Mouse (Mus musculus) adrenal gland, adult 2 months (tissue): Measurements from ENCODE around the gene Dpp8. TPM values are rescaled to one million over a fixed set of nuclear protein-coding genes. Genes with fewer than 3 reads are reported as not detected.
A peak's percentile ranks its signal among the peaks of the same experiment; 100 is the strongest.

Experiments
- DNase-seq: peaks from one replicate; pipeline ENCODE4 v3.0.0; 2021
- polyA plus RNA-seq: library from polyadenylated mRNA; depleted of rRNA; stranded (reverse); fragments of >200 nt; gene quantifications from 2 replicates; pipeline ENCODE4 v1.2.3, GENCODE M21; 2012
- total RNA-seq, 2 experiments: library from RNA; stranded (reverse); gene quantifications; 2 replicates each; pipeline ENCODE4 v1.2.3; 2021

Gene Dpp8
- total and polyA plus RNA-seq, 3 experiments, result 39.7 to 89.5 (median 85.8) TPM

DNA sequence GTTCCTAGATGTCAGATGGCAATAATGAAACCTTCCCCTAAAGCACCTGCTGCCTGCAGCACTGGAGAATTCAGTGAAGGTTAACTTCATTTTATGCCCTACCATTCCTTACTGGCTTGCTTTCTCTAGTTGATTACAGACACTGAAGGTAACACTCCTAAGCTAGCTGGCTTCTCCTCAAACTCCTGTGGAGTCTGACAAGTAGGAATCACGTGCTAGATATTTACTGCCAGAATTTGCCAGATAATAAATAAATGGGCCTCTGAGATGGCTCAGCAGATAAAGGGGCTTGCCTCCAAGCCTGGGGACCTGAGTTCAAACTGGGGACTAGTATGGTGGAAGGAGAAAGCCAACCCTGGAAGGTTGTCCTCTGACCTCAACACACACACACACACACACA, 54.6 kb downstream of the Dpp8 start:
- no peak for DNase-seq

DNA sequence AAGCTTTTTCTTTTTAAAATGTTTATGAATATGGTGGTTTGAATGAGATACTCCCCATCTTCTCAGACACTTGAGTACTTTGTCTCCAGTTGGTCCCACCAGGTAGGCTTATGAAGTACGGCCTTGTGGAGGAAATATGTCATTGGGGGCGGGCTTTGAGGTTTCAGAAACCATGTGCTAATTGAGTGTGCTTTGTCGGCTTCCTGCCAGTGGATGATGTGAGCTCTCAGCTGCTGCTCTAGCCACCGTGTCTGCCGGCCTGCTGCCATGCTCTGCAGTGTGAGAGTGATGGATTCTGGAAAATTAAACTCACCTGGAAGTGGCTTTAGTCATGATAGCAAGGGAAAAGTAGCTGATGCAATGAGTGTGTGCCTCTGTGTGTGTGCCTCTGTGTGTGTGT, 55.3 kb downstream of the Dpp8 start:
- peak; percentile 35 for DNase-seq

DNA sequence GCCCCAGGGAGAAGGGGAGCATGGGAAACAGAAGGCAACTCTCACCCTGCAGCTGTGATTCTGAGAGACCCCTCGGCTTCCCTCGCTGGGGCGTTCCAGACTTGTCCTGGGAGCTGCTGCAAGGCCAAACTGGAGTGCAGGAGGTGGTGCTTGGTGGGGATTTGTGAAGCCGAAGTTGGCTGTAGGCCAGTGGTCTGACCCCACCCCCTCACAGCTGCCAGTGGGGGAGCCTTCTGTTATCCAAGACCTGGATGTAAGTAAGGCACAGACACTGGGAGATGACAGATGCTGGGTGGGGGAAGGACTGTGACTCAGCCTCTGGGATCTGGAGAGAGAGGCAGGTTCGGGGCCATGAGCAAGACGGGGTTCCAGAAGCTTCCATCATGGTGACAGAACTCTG, 62.0 kb downstream of the Dpp8 start:
- DNase-seq, result peak; percentile 70

DNA sequence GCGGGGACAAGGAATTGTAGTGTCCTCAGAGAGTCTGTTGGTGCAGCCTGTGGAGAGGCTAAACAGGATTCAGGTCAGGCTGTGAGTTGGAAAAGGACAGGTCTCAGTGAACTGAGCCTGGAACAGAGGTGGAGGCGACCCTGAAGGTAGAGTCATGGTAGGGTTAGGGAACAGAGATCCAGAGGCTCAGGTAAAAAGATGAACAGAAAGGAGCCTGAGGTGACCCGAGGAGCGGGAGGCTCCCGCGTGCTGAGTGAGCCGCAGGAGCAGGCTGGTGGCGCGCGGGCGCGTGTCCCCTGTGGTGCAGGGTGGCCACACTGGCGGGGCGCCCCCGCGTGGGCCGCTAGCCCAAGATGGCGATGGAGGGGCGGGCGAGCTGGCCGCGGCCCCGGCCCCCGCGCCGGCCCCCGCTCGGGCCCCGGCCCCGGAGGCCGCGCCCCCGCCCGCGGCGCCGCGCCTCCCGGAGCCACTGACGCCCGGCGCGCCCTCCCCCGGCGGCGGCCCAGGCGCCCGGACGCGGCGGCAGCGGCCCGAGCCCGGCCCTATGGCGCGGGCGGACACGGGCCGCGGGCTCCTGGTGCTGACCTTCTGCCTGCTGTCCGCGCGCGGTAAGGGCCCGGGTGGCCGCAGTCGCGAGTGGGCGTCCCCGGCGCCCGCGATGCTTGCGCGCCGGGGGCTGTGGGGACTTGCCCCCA, 68.9 kb downstream of the Dpp8 start, which contains the start of gene Igdcc4:
Gene Igdcc4 (plus strand): TSS at position 496 of the 695 bp plus-strand sequence.
- peak; percentile 64 for DNase-seq

DNA sequence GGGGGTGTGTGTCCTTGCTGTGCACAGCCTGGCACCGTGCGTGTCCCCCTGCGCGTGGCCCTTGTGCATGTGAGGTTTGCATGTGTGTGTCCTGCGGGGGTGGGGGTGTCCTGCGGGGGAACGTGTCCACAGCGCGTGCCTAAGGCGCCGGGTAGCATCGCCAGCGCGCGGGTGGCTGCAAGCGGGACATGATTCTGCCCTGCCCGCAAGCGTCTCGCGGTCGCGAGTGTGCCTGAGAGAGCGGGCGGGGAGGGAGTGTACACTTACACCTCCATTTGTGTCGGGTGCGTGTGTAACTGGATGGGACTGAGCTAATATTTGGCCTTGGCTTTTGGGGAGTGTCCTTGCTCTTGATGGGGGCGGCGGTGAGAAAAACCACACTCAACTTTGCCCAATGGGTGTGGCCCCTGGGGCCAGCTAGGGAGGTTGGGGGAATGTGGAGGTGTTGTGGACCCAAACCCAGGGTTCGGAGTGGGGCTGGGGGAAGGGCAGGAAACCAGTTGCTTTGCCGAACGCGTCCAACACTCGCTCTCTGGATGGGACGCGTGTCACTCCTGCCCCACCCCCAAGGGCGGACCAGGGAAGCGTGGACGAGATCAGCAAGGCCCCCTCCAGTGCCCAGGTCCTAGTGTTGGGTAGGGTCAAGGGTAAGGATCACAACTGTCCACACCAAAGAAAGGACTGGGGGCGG, 69.6 kb downstream of the Dpp8 start:
- DNase-seq, result peak; percentile 81

DNA sequence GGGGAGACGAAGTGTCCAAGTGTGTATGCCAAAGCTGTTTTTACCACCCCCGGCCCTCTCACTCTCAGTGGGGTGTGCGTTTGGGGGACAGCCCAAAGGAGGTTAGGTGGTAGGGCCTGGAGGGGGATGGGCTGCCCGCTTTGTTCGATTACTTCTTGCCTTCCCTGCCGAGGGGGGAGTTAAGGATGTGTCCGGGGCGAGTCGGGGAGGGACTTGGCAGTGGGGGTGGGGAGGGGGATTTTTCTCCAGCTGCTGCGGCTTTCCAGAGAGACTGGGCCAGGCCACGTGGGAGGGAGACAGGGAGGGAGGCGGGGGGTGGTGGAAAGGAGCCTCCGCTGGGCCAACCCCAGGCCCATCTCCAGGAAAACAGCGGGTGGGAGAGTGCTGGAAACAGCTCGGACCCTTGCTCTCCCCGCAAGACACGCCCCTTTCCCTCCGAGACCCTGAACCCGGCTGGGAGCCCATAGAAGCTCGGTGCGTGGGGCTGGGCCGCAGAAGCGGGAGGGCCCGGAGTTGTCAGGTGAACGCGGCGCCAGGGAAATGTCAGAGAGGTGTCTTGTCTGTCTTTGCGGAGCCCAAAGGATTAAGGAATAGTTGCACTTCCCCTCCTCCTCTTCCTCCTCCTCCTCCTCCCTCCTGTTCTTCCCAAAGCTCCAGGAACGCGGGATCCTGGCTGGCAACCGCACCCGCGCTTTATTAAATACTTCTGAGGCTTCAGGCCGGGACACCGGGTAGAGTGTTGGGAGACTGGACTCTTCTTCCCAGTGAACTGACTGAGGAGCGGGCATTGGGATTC, 70.4 kb downstream of the Dpp8 start:
- DNase-seq, result peak; percentile 51

DNA sequence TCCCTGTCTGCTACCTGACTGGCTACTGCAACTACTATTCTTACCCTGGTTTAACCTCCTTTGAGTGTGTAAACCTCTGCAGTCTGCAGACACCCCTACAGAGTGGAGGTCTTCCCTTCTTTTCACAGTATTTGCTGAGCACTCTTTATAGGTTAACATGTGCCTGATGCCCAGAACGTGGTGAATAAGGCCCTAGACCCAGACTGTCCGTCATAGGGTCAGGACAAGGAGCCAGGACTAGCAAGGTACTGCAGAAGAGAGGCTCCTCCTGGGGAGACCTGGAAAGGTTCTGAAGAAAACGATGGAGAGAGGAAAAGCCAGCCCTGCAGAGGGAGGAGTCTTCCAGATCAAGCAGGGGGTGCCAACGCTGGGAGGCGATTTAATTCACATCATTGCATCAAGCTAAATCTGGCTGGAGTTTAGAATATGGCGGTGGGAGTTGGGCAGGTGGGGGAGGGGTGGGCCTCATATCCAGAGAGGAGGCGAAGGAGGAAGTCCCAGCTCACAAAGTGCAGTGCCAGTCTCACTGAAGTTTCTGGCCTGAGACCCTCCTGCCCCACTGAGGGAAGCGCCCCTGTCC, 71.0 kb downstream of the Dpp8 start:
- DNase-seq, result no peak

DNA sequence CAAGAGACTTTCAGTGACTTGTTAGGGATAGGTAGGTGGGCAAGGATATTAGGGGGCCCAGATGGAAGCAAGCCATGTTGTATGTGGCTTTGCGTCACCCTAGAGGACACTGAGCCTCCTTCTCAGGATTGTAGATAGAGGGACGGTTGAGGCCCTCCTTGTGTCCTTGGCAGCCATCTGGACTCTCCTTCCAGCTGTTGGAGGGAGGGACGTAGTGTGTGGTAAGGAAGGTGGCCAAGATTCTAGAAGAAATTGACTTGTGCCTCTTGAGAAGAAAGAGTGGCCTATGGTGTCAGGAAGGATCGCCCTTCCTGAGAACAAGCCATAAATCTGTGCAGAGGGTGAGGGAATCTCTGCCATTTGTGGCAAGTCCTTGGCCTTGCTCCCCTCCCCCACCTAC, 74.6 kb downstream of the Dpp8 start:
- no peak for DNase-seq

DNA sequence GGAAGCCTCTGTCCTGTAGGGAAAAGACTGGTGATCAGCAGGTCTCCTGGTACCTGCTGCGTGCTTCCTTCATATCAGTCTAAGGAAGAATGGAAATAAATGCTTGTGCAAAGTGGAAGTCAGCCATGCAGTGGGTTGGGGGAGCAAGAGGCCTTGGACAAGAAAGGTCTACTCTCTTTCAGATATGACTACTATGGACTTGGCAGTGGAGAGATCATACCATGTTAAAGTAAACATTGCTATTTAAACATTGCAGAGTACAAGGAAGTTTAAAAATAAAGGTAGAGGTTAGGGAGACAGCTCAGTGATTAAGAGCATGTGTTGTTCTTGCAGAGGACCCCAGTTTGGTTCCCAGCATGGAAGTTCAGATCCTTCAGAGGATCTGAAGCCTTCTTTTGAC, 75.7 kb downstream of the Dpp8 start:
- no peak for DNase-seq

DNA sequence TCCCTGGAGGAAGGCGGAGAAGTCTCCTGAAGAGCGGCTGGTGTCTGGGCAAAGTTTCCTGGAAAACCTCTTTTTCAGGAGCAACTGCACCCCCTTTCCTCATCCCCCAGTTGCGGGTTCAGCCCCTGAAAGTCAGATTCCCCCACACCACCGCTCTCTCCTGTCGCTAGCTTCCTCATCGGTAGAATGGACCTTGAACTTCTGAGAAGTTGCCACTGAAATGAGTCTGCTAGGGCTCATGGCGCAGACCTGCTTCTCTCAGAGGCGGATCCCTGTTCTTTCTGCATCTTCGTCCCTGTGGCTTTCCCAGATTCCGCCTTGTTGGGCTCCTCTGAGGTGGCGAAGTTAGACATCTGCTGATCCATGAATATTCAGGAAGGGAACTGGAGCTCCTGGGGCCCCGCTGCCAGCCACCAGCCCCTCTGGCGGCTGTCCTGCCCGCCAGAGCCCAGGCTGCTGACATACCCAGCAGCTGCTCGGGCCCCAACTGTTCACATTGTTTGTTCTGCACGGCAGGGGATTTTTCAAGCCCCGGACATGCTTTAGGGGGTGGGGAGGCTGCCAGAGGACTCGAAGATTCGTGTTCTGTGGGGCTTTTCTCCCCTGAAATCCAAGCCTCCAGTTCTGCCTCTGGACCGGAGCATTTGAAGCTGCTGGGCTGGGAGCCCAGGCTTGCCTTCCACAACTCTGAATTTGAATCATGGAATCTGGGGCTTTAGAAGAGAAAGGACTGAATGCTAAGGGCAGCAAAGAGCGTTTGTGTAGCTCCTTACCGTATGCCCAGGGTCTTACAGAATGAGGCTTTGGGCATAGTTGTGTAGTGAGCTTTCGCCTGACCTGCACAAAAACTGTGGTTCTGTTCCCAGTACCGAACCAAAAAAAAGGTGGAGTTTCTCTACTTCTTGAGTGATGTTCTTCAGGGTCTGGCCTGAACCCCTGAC, 77.2 kb downstream of the Dpp8 start:
- peak; percentile 60 for DNase-seq

DNA sequence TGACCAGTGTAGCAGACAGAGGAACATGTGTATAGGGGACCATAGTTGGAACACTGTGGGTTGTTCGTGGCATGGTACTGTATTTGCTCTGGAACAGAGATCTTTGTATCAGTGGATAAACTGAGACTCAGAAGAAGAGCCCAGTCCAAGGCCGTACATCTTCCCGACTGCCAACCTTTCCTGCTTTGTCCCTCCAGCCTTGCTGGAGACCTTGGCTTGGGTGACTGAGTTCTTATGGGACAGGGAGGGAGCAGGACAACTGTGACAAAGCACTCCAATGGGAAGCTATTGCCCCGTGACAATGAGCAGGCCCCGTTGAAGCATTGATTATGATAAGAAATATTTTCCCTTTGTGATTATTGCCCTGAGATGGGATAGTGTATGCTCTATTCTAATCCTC, 79.5 kb downstream of the Dpp8 start:
- DNase-seq, result peak; percentile 80

DNA sequence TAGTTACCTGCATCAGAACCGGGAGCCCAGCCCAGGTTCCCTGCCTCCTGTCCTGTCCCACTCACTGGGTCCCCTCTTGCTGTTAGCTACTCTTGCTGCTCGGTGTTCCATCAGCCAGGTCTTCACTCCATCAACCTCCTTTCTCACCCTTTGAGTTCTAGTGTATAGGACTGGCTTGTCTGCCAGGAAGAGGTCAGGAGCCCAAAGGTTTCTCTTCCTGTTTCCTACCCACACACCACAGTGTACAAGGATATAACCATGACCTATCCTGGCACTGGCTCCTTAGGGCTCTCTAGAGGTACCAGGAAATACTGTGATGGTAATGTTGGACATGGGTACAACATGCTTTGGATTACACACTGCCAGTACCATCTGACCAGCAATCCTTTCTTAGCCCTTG, 81.5 kb downstream of the Dpp8 start:
- DNase-seq, result no peak

DNA sequence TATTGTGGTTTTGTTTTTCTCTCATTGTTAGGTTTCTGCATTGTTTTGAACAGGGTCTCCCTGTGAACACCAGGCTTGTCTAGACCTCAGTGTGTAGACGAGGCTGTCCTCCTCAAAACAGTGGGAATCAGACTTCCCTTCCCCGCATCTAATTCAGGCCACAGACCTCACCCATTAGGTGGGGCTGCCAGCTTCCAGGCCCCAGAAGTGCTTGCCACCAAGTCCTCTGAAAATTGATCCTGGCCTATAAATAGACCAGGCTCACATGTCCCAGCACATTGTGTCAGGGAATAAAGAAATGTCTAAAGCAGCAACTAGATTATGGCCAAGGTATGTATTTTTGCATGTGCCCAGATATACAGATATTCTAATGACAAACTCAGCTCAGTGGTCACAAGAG, 83.7 kb downstream of the Dpp8 start:
- no peak for DNase-seq

DNA sequence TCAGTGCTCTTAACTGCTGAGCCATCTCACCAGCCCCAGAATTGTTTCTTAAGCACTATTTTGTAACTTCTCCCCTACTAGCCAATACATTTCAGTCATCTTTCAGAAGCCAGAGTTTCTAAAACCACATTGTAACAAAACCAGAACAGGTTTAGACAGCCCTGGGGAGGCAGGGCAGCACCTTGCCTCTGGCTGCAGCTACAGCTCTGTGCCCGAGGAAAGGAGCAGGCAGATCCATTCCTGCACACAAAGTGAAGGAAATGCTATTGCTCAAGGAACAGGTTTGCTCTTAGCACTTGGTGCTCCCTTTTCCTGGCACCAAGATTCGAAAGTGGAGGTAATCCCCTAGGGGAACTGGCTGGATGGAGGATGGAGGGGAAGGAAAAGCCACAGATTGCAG, 85.3 kb downstream of the Dpp8 start:
- no peak for DNase-seq

DNA sequence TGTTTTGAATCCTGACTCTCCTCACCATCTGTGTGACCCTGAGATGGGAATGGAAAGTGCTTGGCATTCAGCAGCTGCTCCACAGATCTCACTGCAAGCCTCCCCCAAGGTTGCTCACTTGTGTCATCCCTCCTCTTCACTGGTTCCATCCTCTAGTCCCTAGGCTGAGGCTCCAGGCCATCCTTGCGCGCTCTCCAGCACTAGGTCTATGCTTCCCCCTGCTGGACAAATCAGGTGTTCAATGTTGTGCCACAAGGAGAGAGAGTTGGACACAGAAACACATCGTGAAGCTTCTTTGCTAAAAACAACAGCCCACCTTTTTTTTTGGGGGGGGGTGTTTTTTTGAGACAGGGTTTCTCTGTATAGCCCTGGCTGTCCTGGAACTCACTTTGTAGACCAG, 88.7 kb downstream of the Dpp8 start:
- peak; percentile 84 for DNase-seq

DNA sequence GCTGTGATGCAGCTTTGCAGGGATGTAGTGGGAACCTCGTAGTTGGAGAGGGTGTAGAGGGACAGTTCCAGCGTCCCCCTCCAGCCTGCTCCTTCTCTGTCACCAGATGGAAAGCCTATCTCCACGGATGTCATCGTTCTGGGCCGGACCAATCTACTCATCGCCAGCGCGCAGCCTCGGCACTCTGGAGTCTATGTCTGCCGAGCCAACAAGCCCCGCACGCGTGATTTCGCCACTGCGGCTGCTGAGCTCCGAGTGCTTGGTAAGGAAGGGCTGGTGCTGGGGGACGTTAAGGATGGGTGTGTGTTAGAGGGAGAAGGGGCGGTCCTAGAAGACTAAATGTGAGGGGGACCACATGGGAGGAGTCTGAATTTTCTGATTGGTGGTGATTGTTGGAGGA, 90.3 kb downstream of the Dpp8 start:
- DNase-seq, result no peak

DNA sequence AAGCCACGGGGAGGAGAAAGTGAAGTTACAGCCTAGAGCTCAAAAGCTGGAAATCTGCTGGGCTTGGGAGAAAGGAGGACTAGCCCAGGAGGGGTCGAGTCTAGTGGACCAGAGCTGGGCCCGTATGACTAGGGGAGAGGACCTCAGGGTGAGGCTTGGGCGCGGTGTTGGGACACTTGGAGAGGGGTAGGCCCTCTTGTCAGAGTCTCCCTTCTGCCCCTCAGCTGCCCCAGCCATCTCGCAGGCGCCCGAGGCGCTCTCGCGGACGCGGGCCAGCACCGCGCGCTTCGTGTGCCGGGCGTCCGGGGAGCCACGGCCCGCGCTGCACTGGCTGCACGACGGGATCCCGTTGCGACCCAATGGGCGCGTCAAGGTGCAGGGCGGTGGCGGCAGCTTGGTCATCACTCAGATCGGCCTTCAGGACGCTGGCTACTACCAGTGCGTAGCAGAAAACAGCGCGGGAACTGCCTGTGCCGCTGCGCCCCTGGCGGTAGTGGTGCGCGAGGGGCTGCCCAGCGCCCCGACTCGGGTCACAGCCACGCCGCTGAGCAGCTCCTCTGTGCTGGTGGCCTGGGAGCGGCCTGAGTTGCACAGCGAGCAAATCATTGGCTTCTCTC, 91.4 kb downstream of the Dpp8 start:
- DNase-seq, result peak; percentile 70

DNA sequence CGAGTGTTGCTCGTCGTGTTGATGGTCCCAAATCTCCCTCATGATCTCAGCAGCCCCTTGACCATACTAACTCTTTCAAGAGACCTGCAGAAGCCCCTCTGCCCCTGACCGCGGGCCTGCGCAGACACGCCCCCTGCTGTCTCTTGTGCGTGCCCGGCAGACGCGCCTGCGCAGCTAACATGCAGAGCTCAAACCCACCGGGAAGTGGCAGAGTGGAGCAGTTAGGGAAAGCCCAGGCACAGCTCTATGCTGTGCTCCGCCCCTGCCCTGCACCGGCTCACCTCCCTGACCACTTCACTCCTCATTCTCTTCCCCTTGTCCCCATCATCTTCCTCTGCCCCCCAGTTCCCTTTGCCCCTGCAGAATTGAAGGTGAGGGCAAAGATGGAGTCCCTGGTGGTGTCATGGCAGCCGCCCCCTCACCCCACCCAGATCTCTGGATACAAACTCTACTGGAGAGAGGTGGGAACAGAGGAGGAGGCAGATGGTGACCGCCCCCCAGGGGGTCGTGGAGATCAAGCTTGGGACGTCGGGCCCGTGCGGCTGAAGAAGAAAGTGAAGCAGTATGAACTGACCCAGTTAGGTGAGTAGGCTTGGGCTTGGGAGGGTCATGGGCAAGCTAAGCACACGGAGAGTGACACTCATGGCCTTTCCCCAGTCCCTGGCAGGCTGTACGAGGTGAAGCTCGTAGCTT, 96.1 kb downstream of the Dpp8 start:
- peak; percentile 74 for DNase-seq

DNA sequence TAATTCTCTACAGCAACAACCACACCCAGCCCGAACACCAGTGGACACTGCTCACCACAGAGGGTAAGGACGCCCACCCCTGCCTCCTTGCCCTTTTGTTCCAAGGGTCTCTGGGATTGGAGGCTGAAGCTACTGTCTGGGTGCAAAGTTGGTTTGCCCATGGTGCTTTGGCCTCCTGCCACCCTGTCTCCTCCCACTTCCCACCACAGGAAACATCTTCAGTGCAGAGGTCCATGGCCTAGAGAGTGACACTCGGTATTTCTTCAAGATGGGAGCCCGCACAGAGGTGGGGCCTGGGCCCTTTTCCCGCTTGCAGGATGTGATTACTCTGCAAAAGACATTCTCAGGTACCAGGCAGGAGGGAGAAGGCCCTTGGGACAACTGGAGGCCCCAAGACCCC, 99.5 kb downstream of the Dpp8 start:
- DNase-seq, result no peak
